Mouse (Mus musculus): ENCODE results near the gene Fggy.

The Fggy gene

GRCm38 (mm10) chr4:95860601-95861000 lies 303.3 kb downstream of the Fggy start:
- no peak for DNase-seq (ENCODE audit: low spot score)

GRCm38 (mm10) chr4:95861074-95861473 lies 303.8 kb downstream of the Fggy start:
- DNase-seq (ENCODE audit: low spot score) = no peak

GRCm38 (mm10) chr4:95861741-95862155 lies 304.4 kb downstream of the Fggy start:
- no peak for DNase-seq (ENCODE audit: low spot score)

GRCm38 (mm10) chr4:95862276-95862675 lies 305.0 kb downstream of the Fggy start:
- no peak for DNase-seq (ENCODE audit: low spot score)

GRCm38 (mm10) chr4:95862781-95863499 lies 305.6 kb downstream of the Fggy start:
- no peak for DNase-seq (ENCODE audit: low spot score)

GRCm38 (mm10) chr4:95863500-95863803 lies 306.1 kb downstream of the Fggy start:
- no peak for DNase-seq (ENCODE audit: low spot score)

GRCm38 (mm10) chr4:95865251-95865650 lies 307.9 kb downstream of the Fggy start:
- no peak for DNase-seq (ENCODE audit: low spot score)

GRCm38 (mm10) chr4:95865882-95866281 lies 308.6 kb downstream of the Fggy start:
- DNase-seq (ENCODE audit: low spot score) = no peak

GRCm38 (mm10) chr4:95867103-95867502 lies 309.8 kb downstream of the Fggy start:
- DNase-seq (ENCODE audit: low spot score) = no peak

GRCm38 (mm10) chr4:95868348-95868747 lies 311.0 kb downstream of the Fggy start:
- no peak for DNase-seq (ENCODE audit: low spot score)

GRCm38 (mm10) chr4:95871216-95871881 lies 314.0 kb downstream of the Fggy start:
- DNase-seq (ENCODE audit: low spot score) = peak; percentile 74

GRCm38 (mm10) chr4:95875896-95876295 lies 318.6 kb downstream of the Fggy start:
- no peak for DNase-seq (ENCODE audit: low spot score)

- DNase-seq (ENCODE audit: low spot score) = no peak
Measured at GRCm38 (mm10) chr4:95877436-95877835, 320.1 kb downstream of the Fggy start.

- no peak for DNase-seq (ENCODE audit: low spot score)
Measured at GRCm38 (mm10) chr4:95881751-95882350, 324.5 kb downstream of the Fggy start.

- DNase-seq (ENCODE audit: low spot score) = no peak
Measured at GRCm38 (mm10) chr4:95884184-95885145, 327.2 kb downstream of the Fggy start.

GRCm38 (mm10) chr4:95895199-95895754 lies 338.0 kb downstream of the Fggy start:
- DNase-seq (ENCODE audit: low spot score) = peak; percentile 22

GRCm38 (mm10) chr4:95896571-95896970 lies 339.3 kb downstream of the Fggy start:
- peak; percentile 17 for DNase-seq (ENCODE audit: low spot score)

- peak; percentile 72 for DNase-seq (ENCODE audit: low spot score)
Measured at GRCm38 (mm10) chr4:95897236-95897874, 340.0 kb downstream of the Fggy start.

GRCm38 (mm10) chr4:95898714-95899113 lies 341.4 kb downstream of the Fggy start:
- DNase-seq (ENCODE audit: low spot score) = no peak

- no peak for DNase-seq (ENCODE audit: low spot score)
Measured at GRCm38 (mm10) chr4:95899926-95900712, 342.8 kb downstream of the Fggy start.

- DNase-seq (ENCODE audit: low spot score) = no peak
Measured at GRCm38 (mm10) chr4:95900815-95901214, 343.5 kb downstream of the Fggy start.

All from testis, postnatal 10 days (tissue).